Comparison of ENCODE assay signal across 22 mouse cellular contexts in the genomic region with DNA sequence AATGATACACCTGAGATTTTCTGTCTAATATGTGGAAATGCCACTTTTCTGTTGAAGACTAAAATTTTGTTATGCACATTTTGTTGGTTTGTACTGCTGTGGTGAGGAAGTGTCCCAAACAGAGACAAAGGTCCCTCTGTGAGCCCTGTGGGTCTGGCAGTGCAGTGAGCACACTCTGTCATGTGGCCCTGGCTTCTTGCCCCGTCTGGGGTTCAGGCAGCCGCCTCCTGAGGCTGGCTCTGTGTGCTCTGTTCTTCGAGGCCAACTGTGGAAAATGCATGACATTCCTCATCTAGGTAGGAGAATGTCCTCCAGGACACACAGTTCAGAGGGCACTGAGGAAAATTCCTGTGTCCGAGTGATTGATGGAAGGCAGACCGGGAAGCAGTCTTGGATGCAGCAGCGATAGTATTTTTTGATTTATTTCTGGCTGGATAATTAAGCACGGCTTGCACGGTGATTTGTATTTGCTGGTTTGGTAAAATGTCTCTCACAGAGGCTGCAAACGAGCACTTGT. TPM values are rescaled to one million over a fixed set of nuclear protein-coding genes. Genes with fewer than 3 reads are reported as not detected.
A peak's percentile ranks its signal among the peaks of the same experiment; 100 is the strongest.
DNase-seq lines count a peak whose midpoint lies in the region; ATAC-seq and TF ChIP-seq lines count a peak whose summit lies in the region.
"Had no signal": no experiment of that assay in that cellular context is flagged by ENCODE, and none has a peak within 500 bp of the region (broad histone marks: within the 10 kb centered on the region; RNA-seq: fewer than 3 reads in every experiment).

No protein-coding gene starts in this region.

- peaks cover 3% of the 10 kb centered on the region; the same call in 1 of the 2 replicates for H3K27me3 ChIP-seq in hindbrain, embryonic 13.5 days
- no peaks in the 10 kb centered on the region; the same call in 1 of the 2 replicates for H3K27me3 ChIP-seq in hindbrain, embryonic 11.5 days (ENCODE audit: control insufficient read depth, insufficient read depth, low read length)
- H3K27me3 ChIP-seq in forebrain, embryonic 15.5 days: no peaks in the 10 kb centered on the region
- H3K27me3 ChIP-seq: limb, embryonic 13.5 days; stomach, embryonic 15.5 days had no signal

- 0 out of 2 replicates have a peak overlapping the region, but pooled peaks have one; percentile 35 for H3K9ac ChIP-seq in hindbrain, embryonic 13.5 days
- H3K9ac ChIP-seq in hindbrain, embryonic 11.5 days (ENCODE audit: low read depth, low read length): no peak overlapping the region
- no peak overlapping the region for H3K9ac ChIP-seq in forebrain, embryonic 15.5 days (replicated peaks)
- H3K9ac ChIP-seq: embryonic facial prominence, embryonic 15.5 days; limb, embryonic 13.5 days; liver, embryonic 15.5 days; stomach, embryonic 15.5 days had no signal

- peak; percentile 54 for DNase-seq in adrenal gland, postnatal 14 days
- DNase-seq in adrenal gland, adult 18-20 months (ENCODE audit: low spot score in 2 of 2): no peak
- no peak for DNase-seq in hindbrain, embryonic 11.5 days (ENCODE audit: low spot score)
- DNase-seq in embryo, embryonic 11 days: peak; percentile 49
- DNase-seq in kidney, postnatal 25 days: peak; percentile 48 to 75
- no peak for DNase-seq in left cerebral cortex, adult 2 months (ENCODE audit: extremely low spot score in 1 of 2, low spot score in 2 of 2)
- DNase-seq: gastrocnemius, adult 2 months; heart, postnatal 14 days; lung, postnatal 10 days; spleen, adult 18-20 months; thymus, postnatal 25 days had no signal

- no peak overlapping the region for H3K4me3 ChIP-seq in hindbrain, embryonic 13.5 days
- no peak overlapping the region for H3K4me3 ChIP-seq in hindbrain, embryonic 11.5 days (ENCODE audit: low read depth, low read length)
- H3K4me3 ChIP-seq in forebrain, embryonic 15.5 days: no peak overlapping the region
- no peak overlapping the region for H3K4me3 ChIP-seq in left cerebral cortex, adult 2 months
- H3K4me3 ChIP-seq: embryonic facial prominence, embryonic 15.5 days; gastrocnemius, adult 2 months; heart, embryonic 10.5 days; limb, embryonic 13.5 days; liver, embryonic 15.5 days; stomach, embryonic 15.5 days had no signal

- H3K36me3 ChIP-seq in hindbrain, embryonic 13.5 days: no peaks in the 10 kb centered on the region
- H3K36me3 ChIP-seq in hindbrain, embryonic 11.5 days (ENCODE audit: control insufficient read depth, insufficient read depth, low read length): no peaks in the 10 kb centered on the region
- no peaks in the 10 kb centered on the region for H3K36me3 ChIP-seq in forebrain, embryonic 15.5 days
- H3K36me3 ChIP-seq: embryonic facial prominence, embryonic 15.5 days; heart, embryonic 10.5 days; limb, embryonic 13.5 days; liver, embryonic 15.5 days; stomach, embryonic 15.5 days had no signal

- H3K27ac ChIP-seq in hindbrain, embryonic 13.5 days: no peak overlapping the region
- H3K27ac ChIP-seq in hindbrain, embryonic 11.5 days (ENCODE audit: low read depth, low read length): no peak overlapping the region
- H3K27ac ChIP-seq in forebrain, embryonic 15.5 days (replicated peaks): no peak overlapping the region
- H3K27ac ChIP-seq in left cerebral cortex, adult 2 months: no peak overlapping the region
- H3K27ac ChIP-seq: embryonic facial prominence, embryonic 15.5 days; gastrocnemius, adult 2 months; heart, embryonic 10.5 days; limb, embryonic 13.5 days; liver, embryonic 15.5 days; stomach, embryonic 15.5 days had no signal

- no peak overlapping the region for H3K4me2 ChIP-seq in hindbrain, embryonic 13.5 days
- H3K4me2 ChIP-seq in hindbrain, embryonic 11.5 days (replicated peaks; ENCODE audit: low read depth, low read length): no peak overlapping the region
- H3K4me2 ChIP-seq in forebrain, embryonic 15.5 days (replicated peaks): no peak overlapping the region
- H3K4me2 ChIP-seq: embryonic facial prominence, embryonic 15.5 days; limb, embryonic 13.5 days; liver, embryonic 15.5 days; stomach, embryonic 15.5 days had no signal

- no peaks in the 10 kb centered on the region for H3K9me3 ChIP-seq in hindbrain, embryonic 13.5 days
- no peaks in the 10 kb centered on the region for H3K9me3 ChIP-seq in hindbrain, embryonic 11.5 days (ENCODE audit: control insufficient read depth, low read length)
- H3K9me3 ChIP-seq in forebrain, embryonic 15.5 days: no peaks in the 10 kb centered on the region
- H3K9me3 ChIP-seq: embryonic facial prominence, embryonic 15.5 days; heart, embryonic 10.5 days; limb, embryonic 13.5 days; liver, embryonic 15.5 days; stomach, embryonic 15.5 days had no signal

- ATAC-seq in hindbrain, embryonic 13.5 days (ENCODE audit: low FRiP score): no peak
- no peak for ATAC-seq in hindbrain, embryonic 11.5 days (ENCODE audit: low FRiP score)
- ATAC-seq in forebrain, embryonic 15.5 days (replicated peaks): no peak
- ATAC-seq: Patski had no signal

- WGBS in hindbrain, embryonic 13.5 days: 28% methylated on average over 9 of the region's 9 CpGs
- 36% methylated on average over 9 of the region's 9 CpGs for WGBS in hindbrain, embryonic 11.5 days
- 55% methylated on average over 9 of the region's 9 CpGs for WGBS in forebrain, embryonic 15.5 days

- no peaks in the 10 kb centered on the region for H3K4me1 ChIP-seq in hindbrain, embryonic 13.5 days (replicated peaks)
- H3K4me1 ChIP-seq in hindbrain, embryonic 11.5 days (replicated peaks; ENCODE audit: control insufficient read depth, insufficient read depth, low read length): no peaks in the 10 kb centered on the region
- H3K4me1 ChIP-seq in forebrain, embryonic 15.5 days: no peaks in the 10 kb centered on the region
- H3K4me1 ChIP-seq: embryonic facial prominence, embryonic 15.5 days; heart, embryonic 10.5 days; liver, embryonic 15.5 days; stomach, embryonic 15.5 days had no signal

- intact Hi-C loops in left cerebral cortex, adult 2 months (cut with DNase I): no loop called here

- TF ChIP-seq CTCF in left cerebral cortex, adult 2 months (IDR thresholded peaks at IDR 0.05): no peak

RNA-seq across cellular contexts. Expression of a gene that starts 13.5 kb away (rescaled TPM):
- not detected in 2 replicates for total RNA-seq in adrenal gland, postnatal 14 days (2021)
- not detected for total RNA-seq in adrenal gland, adult 18-20 months (2021)
- 0.44 and 0.52 TPM in 2 replicates for polyA plus RNA-seq in hindbrain, embryonic 13.5 days (2015; fragmentation: Nextera tagmentation; extraction: Ambion mirVana)
- 0.22 and 0.85 TPM in 2 replicates for polyA plus RNA-seq in hindbrain, embryonic 11.5 days (2014; fragmentation: Nextera tagmentation; extraction: Ambion mirVana)
- polyA plus RNA-seq in forebrain, embryonic 15.5 days (2015; fragmentation: Nextera tagmentation; extraction: Ambion mirVana): 0.46 and 0.54 TPM in 2 replicates
- total RNA-seq in left cerebral cortex, adult 2 months (2021): not detected
- total RNA-seq: gastrocnemius, adult 2 months; heart, postnatal 14 days; layer of hippocampus, adult 18-20 months; megakaryocyte-erythroid progenitor cell, adult 5-6 weeks; neutrophil, adult 5-6 weeks had no signal
- polyA plus RNA-seq: liver, embryonic 15.5 days; Patski had no signal

Comparison
In these comparisons a context has a peak if more than half of its experiments do, and no peak if none do; other contexts are left out.
1. DNase-seq: peak in adrenal gland, postnatal 14 days (single experiment), embryo, embryonic 11 days (single experiment) and kidney, postnatal 25 days (2 of 2); none in adrenal gland, adult 18-20 months (0 of 2), hindbrain, embryonic 11.5 days (single experiment) and left cerebral cortex, adult 2 months (0 of 2).